Mouse (Mus musculus): ENCODE measurements around the gene Fam98c.

The Fam98c gene

GRCm38 (mm10) chr7:29118142-29118851 is 37.7 kb downstream of the Fam98c start:
- no peak for DNase-seq (ENCODE audit: extremely low read depth, insufficient read length, low spot score)

GRCm38 (mm10) chr7:29108992-29109955 is 46.8 kb downstream of the Fam98c start:
- DNase-seq (ENCODE audit: extremely low read depth, insufficient read length, low spot score), result no peak
